Mouse (Mus musculus): ENCODE results near the gene Gm973.
"Not testable (repeated sequence)": the region's sequence is repeated elsewhere in the genome, so short reads cannot be mapped to it uniquely, and the experiment has no call there.

The Gm973 gene

DNA sequence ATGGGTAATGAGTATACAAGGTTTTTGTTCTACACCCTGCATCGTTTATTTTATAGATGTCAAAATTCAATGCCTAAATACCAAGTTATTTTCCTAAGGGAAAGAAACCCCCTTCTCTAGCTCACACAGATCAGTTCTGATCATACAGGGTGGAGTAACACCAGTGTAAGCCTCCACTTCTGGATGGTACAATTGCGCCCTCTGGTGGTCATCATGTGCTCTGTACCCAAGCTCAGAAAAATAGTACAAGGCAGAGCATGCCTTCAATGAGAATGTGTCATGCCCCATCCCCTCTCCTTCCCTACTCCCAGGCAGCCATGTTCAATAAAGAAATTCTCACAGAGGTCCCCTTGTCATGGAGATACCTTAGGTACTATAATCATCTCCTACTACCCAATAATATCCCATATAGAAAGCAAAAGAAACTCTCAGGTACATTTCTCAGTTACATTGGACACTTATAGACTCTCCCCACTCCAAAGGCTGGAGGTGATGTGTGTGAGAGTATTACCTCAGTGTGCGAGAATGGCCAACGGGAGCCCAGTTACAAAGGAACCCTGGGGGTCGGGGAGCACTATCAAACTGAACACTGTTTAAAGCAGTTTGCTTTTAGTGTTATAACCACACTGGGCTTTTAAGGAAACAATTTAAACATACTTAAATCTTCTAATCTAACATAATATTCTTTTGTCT, 107.4 kb downstream of the Gm973 start:
- peak; percentile 74 for DNase-seq (ENCODE audit: low read depth, low spot score)

DNA sequence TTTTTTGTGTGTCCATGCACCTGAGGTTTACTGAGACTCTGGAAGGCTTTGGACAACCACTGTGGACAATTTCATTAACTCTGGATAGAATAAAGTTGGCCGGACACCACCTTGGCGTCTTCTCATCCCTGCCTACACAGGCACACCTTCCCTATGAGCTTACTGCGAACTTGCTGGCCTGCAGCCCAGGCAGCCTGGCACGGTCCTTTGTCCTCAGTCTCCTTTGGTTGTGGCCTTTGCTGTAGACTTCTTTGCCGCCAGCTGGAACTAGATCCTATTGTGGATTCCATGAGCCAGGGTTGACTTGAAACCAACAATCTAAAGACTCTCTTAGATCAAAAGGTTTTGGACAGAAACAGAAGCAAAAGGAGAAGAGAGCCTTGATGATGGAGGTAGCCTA, 109.3 kb downstream of the Gm973 start:
- no peak for DNase-seq (ENCODE audit: low read depth, low spot score)

DNA sequence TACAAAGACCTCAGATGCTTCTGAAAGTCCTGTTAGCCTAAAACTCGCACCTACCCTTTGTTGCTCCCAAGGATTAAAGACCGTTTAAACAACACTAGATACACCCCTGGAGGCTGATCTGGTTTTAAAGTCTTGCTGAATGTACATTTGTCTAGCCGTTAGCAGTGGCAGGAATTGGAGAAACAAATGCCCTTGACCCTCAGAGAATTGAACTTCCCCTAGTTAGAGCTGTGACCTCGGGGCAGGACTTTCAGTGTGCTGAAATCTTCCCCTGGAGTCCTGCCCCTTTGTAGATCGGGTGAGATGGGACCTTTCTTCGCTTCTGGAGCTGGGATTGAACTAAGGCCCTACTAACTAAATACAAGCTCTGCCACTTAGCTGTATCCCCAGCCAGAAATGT, 113.1 kb downstream of the Gm973 start:
- no peak for DNase-seq (ENCODE audit: low read depth, low spot score)

DNA sequence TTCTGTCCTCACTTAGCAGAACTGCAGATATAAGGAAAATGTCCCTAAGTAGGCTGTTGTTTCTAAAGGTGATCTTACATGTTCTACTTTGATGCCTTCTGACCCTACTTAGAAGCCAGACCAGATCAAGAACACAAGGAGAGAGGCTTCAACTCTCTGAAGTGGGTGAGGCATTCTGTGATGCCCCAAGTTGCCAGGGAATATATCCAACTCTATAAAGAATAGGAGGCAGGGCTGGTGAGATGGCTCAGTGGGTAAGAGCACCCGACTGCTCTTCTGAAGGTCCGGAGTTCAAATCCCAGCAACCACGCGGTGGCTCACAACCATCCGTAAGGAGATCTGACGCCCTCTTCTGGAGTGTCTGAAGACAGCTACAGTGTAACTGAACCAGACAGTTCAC, 114.3 kb downstream of the Gm973 start:
- DNase-seq (ENCODE audit: low read depth, low spot score), result not testable (repeated sequence)

DNA sequence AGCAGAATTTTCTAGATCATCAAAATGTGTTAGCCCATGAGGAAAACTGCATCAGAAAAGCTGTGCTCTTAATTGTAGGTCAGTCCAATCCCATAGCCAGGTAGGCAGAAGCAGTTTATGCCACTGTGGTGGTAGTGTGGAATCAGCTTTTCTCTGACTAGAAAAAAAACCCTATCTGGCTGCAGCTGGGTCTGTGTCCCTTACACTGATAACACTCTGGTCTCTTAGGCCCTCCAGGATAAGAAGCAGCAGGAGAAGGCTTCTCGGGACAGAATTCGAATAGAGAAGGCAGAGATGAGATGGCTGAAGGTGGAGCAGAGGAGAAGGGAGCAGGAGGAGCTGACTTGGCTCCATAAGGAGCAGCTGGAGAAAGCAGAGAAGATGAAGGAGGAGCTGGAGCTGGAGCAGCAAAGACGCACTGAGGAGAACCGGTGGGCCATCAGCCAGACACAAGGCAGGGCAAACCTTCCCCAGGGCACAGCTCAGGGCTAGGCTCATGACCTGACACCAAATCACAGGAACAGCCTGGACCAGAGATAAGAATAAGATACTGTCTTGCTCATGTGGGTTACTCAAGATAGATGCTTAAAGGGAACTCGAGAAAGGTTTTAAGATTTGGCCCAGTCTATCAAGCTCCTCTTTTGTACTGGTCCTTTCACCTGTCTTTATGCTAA, 116.1 kb downstream of the Gm973 start:
- DNase-seq (ENCODE audit: low read depth, low spot score), result no peak

DNA sequence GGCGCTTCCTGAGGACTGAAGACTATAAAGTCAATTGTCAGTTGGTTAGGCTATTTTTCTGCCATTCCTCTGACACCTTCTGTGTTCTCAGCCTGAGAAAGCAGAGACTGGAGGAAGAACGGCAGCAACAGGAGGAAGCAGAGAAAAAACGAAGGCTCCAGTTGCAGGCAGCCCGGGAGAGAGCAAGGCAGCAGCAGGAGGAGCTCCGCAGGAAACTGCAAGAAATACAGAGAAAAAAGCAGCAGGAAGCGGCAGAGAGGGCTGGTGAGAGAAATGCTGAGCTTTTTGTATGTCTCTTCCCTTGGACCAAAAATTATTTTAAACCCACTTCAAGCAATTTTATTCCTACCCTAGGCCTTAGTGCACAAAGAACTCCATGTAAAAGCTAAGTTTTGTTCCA, 117.0 kb downstream of the Gm973 start:
- DNase-seq (ENCODE audit: low read depth, low spot score), result no peak

DNA sequence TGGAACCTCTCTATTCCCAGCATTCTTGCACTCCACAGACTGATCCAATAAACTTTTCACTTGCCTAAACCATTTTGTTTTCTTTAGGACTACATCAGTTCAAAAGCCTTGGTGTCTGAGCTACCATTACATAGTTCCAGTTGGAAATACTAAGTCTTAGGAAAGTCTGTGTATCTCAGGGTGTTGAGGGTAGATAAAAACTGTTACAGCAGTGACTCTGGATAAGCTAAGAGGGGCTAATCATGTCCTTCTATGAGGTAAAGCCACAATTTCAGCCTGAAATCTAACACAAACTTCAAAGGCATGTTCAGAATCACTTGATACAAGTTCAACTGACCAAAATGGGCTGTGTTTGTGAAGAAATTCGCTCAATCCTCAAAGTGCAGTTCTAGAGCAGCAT, 120.3 kb downstream of the Gm973 start:
- no peak for DNase-seq (ENCODE audit: low read depth, low spot score)

DNA sequence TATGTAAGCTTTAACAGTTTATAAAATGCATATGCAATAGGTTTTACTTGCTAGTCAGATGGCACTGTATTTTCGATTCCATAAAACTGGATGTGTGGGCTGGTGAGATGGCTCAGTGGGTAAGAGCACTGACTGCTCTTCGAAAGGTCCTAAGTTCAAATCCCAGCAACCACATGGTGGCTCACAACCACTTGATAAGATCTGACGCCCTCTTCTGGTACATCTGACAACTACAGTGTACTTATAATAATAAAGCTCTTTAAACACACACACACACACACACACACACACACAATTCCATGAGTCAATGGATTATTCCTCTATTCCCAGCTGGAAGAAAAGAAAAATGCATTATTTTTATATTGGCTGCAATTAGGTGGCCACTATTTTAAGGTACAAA, 122.3 kb downstream of the Gm973 start:
- DNase-seq (ENCODE audit: low read depth, low spot score), result no peak

DNA sequence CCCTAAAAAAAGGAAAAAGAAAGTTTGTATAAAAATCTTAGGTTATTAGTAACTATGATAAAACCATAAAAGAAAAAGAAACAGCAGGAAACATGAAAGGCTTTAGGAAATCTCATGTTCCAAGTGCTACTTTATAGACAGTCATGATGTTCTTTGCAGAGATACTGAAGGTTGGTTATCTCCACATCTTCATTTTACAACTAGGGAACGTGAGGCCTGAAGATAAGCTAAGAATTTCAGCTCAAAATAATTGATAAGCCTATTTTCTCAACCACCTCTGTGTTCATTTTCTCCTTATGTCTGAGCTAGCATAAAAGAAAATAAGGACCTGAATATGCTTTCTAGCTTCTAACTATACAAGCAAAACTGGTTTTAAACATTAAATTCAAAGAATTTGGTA, 126.4 kb downstream of the Gm973 start:
- no peak for DNase-seq (ENCODE audit: low read depth, low spot score)

DNA sequence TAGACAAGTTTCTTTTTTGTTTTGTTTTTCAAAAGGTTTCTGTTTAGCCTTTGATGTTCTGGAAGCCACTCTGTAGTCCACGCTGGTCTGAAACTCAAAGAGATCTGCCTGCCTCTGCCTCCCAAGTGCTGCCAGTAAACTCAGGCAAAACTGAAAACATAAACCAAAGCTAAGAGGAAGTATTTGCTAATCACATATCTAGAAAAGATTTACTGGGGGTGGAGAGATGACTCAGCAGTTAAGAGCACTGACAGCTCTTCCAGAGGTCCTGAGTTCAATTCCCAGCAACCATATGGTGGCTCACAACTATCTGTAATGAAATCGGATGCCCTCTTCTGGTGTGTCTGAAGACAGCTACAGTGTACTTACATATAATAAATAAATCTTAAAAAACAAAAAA, 130.4 kb downstream of the Gm973 start:
- DNase-seq (ENCODE audit: low read depth, low spot score), result not testable (repeated sequence)

DNA sequence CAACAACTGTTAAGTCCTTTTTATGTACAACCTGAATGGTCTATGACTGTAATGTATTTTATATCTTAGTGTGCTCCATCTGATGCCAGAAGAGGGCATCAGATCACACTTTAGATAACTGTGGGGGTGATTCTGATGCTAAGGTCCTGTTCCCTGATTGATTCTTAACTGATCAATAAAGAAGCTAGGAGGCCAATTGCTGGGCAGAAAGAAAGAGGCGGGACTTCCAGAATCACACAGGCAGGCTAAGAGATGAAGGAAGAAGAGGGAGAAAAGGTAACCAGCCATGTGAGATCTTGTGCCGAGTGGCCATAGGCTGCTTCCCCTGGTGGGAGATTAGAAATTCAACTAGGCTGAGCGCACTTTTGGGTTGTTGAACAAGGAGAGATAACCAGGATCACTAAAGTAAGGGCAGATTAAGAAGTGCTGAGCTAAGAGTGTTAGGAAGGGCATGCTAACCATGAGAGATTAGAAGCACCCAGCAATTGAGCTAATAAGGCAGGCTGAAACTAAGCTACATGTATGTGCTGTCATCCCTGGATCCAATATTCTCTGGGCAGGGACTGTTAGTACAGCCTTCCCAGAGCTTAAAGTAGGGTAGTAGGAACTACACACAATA, 135.2 kb downstream of the Gm973 start:
- DNase-seq (ENCODE audit: low read depth, low spot score), result no peak

DNA sequence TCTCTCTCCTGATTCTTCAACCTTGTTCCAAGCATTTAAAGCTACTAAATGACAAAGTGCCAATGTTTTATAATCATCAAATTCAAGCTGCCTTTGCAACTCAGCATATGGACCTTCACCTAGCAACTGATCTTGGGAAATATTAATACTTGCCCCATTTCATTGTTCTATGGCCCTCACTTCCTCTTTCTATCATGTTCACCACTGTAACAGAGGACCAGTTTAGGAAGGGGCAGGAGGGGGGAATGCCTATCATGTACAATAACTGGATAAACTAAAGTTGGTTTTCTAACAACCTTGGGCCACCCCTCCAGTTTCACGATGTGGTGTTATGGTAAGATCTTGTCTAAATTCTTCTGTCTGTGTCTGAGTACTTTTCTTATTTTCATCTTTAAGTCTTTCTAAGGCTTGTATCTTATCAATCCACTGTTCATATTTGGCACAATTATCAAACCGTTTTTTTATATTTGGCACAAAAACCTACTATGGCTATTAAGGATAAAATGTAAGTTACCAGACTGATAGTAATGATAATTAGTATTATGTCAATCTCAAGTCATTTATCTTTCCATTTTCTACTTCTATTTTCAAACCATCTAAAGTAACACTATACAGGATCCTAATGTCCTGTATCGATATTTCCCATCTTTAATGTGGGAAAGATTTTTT, 137.3 kb downstream of the Gm973 start:
- DNase-seq (ENCODE audit: low read depth, low spot score), result no peak

DNA sequence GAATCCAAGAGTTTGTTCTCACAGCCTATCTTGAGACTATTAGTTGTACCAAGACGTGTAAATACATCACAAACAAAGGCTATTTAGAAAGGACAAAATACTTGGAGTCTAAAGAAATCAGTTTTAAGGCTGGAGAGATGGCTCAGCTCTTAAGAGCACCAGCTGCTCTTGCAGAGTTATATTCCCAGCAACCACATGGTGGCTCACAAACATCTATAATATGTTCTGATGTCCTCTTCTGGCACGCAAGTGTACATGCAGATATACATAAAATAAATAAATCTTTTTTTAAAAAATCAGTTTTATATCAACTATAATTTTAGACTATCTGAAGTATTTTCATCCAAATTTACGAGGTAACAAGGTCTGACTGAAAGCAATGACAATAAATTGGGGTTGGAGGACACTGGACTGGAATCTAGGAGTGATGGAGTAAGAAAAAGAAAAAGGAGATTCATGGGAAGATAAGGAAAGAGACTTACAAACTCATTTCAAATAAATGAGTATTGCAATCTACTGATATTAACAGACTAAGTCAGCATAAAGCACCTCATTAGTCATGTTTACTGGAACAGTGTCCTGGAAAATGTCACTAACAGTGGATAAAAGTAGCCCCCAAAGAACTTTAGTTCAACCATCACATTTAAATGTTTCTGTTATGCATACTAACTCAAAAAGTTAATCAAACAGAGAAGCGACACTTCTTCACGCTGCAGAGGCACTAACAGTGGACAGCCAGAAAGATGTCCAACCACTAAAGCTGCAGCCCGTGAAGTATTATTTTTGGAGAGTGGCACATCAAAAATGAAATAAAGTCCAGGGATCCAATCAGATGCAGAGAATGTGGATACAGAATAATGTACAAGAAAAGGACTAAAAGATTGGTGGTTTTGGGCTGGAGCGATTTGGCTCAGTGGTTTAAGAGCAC, 140.4 kb downstream of the Gm973 start:
- no peak for DNase-seq (ENCODE audit: low read depth, low spot score)

DNA sequence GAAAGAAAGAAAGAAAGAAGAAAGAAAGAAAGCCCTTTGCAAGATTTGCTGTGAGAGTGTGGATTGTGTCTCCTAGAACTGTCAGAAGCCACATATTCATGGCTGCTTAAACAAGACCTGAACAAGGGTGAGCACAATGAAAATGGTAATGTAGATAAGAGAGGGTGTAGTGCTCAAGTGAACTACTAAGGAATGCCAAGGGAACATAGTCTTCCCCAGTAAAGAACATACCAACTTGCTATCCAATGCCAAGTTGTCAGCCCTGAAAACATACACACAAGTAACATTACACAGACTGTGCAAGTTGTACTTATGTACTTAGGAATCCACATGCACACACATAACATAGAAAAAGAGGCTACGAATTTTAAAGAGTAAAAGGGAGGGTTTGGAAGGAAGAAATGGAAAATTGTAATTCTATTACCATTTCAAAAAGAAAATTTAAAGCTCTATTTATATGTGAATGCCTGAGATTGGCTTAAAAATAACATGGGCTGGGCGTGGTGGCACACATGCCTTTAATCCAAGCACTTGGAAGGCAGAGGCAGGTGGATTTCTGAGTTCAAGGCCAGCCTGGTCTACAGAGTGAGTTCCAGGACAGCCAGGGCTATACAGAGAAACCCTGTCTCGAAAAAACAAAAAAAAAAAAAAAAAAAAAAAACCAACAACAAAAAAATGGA, 147.5 kb downstream of the Gm973 start:
- no peak for DNase-seq (ENCODE audit: low read depth, low spot score)

DNA sequence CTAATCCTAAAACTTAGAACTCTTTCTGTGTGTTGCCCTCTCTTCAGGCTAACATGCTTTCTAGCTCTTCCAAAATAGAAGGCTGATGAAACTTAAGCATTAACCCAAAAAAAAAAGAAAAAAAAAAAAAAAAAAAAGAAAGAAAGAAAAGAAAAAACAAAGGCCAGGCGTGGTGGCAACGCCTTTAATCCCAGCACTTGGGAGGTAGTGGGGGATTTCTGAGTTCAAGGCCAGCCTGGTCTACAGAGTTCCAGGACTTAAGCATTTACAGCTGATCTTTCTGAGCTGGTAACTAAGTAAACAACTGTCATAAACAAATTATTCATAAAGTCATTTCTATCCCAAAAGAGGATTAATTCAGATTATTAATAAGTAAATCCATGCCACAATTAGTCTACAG, 152.8 kb downstream of the Gm973 start:
- no peak for DNase-seq (ENCODE audit: low read depth, low spot score)

DNA sequence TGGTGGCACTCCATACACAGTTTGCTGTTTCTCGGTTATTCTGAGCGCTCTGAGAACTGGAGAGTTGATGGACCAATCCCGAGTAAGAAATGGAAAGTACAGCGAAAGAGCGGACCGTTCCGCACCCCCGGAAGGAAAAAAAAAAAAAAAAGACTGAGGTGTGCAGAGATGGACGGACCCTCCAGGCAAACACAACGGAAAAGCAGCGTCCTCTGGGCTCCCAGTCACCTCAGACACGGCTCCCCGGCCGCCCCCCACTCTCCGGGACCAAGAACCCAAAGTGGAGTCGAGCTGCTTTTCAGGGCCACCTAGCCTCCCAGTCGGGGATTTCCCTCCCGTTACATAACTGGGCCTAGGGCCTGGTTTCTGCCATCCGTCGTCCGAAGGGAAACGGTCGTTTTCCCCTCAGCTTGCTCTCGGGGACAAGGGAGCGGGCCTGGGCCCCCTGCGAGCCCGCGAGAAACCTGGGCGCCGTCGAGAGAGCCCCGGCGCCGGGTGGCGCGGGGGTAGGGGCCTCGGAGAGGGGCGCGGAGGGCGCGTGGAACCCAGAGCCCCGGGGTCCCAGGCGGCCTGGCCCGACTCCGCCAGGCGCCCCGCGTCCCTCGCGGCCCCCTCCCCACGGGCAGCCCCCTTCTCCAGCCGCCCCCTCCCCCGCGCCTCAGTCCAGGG, 154.0 kb downstream of the Gm973 start:
- DNase-seq (ENCODE audit: low read depth, low spot score), result no peak

DNA sequence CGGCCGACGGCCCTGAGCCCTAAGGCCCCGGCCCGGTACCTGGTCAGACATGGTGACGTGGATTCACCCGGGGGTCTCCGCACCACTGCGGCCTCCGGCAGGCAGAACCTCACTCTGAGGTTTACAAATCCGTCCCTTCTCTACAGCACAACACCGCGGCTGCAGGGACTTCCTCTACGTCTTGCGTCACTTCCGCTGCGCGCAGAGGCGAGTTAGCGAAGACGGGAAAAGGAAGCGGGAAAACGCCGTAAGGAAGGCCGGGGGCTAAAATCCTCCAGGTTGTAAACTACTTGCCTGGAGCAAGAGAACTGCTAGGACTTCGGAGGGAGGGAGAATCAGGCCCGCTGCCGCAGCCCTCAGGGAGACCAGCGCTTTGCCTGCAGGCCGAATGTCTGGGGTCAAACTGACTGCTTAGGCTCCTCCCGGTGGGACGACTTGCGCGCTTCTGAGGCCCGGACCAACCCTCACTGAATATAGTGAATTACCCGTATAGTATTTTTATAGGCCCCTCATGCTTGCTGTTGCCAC, 154.6 kb downstream of the Gm973 start, which contains the start of gene Sumo1:
Gene Sumo1, minus strand, starts transcription at position 194 of the 528 bp plus-strand sequence.
- DNase-seq (ENCODE audit: low read depth, low spot score), result peak; percentile 81

DNA sequence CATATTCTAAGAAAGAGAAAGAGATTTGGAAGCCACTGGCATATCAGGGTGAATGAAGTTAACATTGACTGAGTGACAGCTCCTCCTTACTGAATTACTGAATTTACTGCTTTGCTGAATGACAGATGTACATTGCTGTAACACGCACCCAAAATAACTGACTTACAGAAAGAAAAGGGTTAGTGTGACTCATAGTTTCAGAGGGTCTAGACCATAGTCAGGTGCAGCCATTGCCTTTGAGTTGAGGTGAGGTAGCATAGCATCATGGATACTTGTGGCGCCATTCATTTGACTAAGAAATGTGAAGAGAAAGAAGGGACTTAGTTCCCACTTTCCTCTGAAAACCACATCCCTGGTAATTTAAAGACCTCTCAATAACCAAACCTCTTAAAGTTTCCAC, 157.6 kb downstream of the Gm973 start:
- DNase-seq (ENCODE audit: low read depth, low spot score), result no peak

DNA sequence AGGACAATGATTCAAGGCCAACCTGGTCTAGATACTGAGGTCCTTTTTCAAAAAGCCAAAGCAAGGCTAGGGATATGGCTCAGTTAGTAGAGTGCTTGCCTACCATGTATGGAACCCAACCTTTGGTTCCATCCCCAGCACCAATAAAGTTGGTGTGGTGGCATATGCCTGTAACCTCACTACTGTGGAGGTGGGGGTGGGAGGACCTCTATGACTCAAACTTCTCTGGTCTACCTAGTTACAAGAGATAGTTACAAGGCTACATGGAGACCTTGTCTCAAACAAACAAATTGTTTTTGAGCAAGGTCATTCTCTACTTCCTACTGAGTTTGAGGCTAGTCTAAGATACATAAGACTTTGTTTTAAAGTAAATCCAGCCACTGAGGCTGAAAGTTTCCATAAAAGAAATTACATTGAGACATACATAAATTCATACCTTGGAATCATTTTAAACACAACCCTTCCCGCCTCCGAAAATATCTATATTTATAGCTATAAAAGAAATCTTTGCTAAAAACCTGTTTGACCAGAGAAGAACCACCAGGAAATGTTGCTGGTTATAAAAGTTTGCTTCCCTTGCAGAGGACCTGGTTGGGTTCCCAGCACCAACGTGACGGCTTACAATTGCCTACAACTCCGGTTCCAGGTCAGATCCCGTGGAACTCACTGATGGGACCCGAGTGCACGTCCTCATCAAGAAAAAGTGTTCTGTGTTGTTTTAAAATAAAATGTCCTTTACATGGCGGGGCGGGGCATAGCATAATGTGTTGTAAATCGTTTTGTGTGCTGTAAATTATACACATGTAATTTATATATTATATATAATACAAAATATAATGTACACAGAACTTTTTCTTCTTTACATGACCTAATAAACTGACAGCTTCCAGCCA, 168.1 kb downstream of the Gm973 start:
- no peak for DNase-seq (ENCODE audit: low read depth, low spot score)

All from retina, adult 2 months (tissue).